Mouse (Mus musculus): ENCODE data around the gene Ccl9. TPM values are rescaled to one million over a fixed set of nuclear protein-coding genes. Genes with fewer than 3 reads are reported as not detected.

The Ccl9 gene
- total RNA-seq, 2 experiments from 2014 or later: 8.6 to 12.2 TPM

- DNase-seq: no peak
Measured at GRCm38 (mm10) chr11:83536831-83537230, 41.6 kb downstream of the Ccl9 start.

- peak; percentile 91 for DNase-seq
Measured at GRCm38 (mm10) chr11:83534609-83535423, 43.6 kb downstream of the Ccl9 start.

GRCm38 (mm10) chr11:83534143-83534542 is 44.3 kb downstream of the Ccl9 start:
- DNase-seq: no peak

GRCm38 (mm10) chr11:83533192-83533591 is 45.2 kb downstream of the Ccl9 start:
- DNase-seq: no peak

- no peak for DNase-seq
Measured at GRCm38 (mm10) chr11:83530360-83530759, 48.1 kb downstream of the Ccl9 start, which contains the start of gene Ccl5. Gene Ccl5 (minus strand): TSS chr11:83530518.

- no peak for DNase-seq
Measured at GRCm38 (mm10) chr11:83529024-83529423, 49.4 kb downstream of the Ccl9 start.

Other genes with a start within 250 kb of the Ccl9 start
- gene Rasl10b, start 169.5 kb downstream of the Ccl9 start, total RNA-seq (2021): 1 to 10 TPM; 8.5 to 9.1 TPM
- gene Gas2l2, start 149.2 kb downstream of the Ccl9 start, total RNA-seq (2021): not detected
- gene 1700020L24Rik, start 141.0 kb downstream of the Ccl9 start, total RNA-seq (2021): 1 to 10 TPM in 1 of 2 experiments, under 1 TPM in 1; 0.30 to 1.4 TPM
- gene Mmp28, start 115.6 kb downstream of the Ccl9 start, total RNA-seq (2021): 10 to 100 TPM in 1 of 2 experiments, 1 to 10 TPM in 1; 9.8 to 15.1 TPM
- 10 to 100 TPM; 54.9 to 58.4 TPM for gene Taf15, start 105.5 kb downstream of the Ccl9 start, total RNA-seq (2021)
- not detected for gene Heatr9, start 56.5 kb downstream of the Ccl9 start, total RNA-seq (2021)
- 1 to 10 TPM; 7.9 to 8.8 TPM for gene Ccl5, start 48.1 kb downstream of the Ccl9 start, total RNA-seq (2021)
- 10 to 100 TPM in 1 of 2 experiments, 1 to 10 TPM in 1; 6.6 to 12.9 TPM for gene Ccl6, start 14.5 kb upstream of the Ccl9 start, total RNA-seq (2021)
- gene Rpl9-ps1, start 67.0 kb upstream of the Ccl9 start, total RNA-seq (2021): not detected
- gene Ccl3, start 70.7 kb upstream of the Ccl9 start, total RNA-seq (2021): under 1 TPM in 1 of 2 experiments, not detected in 1; 0.36 TPM
- gene Ccl4, start 83.9 kb upstream of the Ccl9 start, total RNA-seq (2021): not detected
- gene Wfdc17, start 125.4 kb upstream of the Ccl9 start, total RNA-seq (2021): 1 to 10 TPM; 1.5 to 2.4 TPM
- gene Wfdc18, start 130.4 kb upstream of the Ccl9 start, total RNA-seq (2021): not detected
- 1 to 10 TPM; 1.1 to 3.2 TPM for gene Wfdc21, start 168.3 kb upstream of the Ccl9 start, total RNA-seq (2021)
- 10 to 100 TPM; 10.1 to 14.4 TPM for gene Heatr6, start 175.1 kb upstream of the Ccl9 start, total RNA-seq (2021)

All from adrenal gland, postnatal 10 days (tissue).